Comparison of ENCODE assay signal across 26 mouse cellular contexts in genomic region chr4:139503919-139504318, GRCm38 (mm10). TPM values are rescaled to one million over a fixed set of nuclear protein-coding genes. Genes with fewer than 3 reads are reported as not detected.
DNase-seq lines count a peak whose midpoint lies in the region; ATAC-seq and TF ChIP-seq lines count a peak whose summit lies in the region.
"Had no signal": no experiment of that assay in that cellular context is flagged by ENCODE, and none has a peak within 500 bp of the region (broad histone marks: within the 10 kb centered on the region; RNA-seq: fewer than 3 reads in every experiment).

No protein-coding gene starts in this region.

- H3K9me3 ChIP-seq in heart, embryonic 11.5 days (replicated peaks; ENCODE audit: control insufficient read depth, low read length), result no peaks in the 10 kb centered on the region
- no peaks in the 10 kb centered on the region; the same call in 1 of the 2 replicates for H3K9me3 ChIP-seq in hindbrain, embryonic 12.5 days (replicated peaks)
- H3K9me3 ChIP-seq in liver, postnatal 0 days (ENCODE audit: low read length), result peaks cover 7% of the 10 kb centered on the region

- H3K27me3 ChIP-seq in heart, embryonic 11.5 days (ENCODE audit: control insufficient read depth, insufficient read depth, low read length), result peaks cover 4% of the 10 kb centered on the region; the same call in 1 of the 2 replicates
- H3K27me3 ChIP-seq in hindbrain, embryonic 12.5 days, result no peaks in the 10 kb centered on the region
- no peaks in the 10 kb centered on the region for H3K27me3 ChIP-seq in liver, postnatal 0 days (ENCODE audit: insufficient read depth, low read length)
- H3K27me3 ChIP-seq: forebrain, embryonic 13.5 days; Patski had no signal

- TF ChIP-seq CTCF in liver, postnatal 0 days (IDR thresholded peaks at IDR 0.05; ENCODE audit: low read depth), result no peak

- TF ChIP-seq EP300 in liver, postnatal 0 days (IDR thresholded peaks at IDR 0.05; ENCODE audit: low read depth), result no peak

- no peak overlapping the region for H3K4me2 ChIP-seq in heart, embryonic 11.5 days
- H3K4me2 ChIP-seq in hindbrain, embryonic 12.5 days (replicated peaks), result no peak overlapping the region
- no peak overlapping the region for H3K4me2 ChIP-seq in liver, postnatal 0 days (ENCODE audit: low read depth, low read length)
- H3K4me2 ChIP-seq: forebrain, embryonic 13.5 days; hindbrain, embryonic 14.5 days had no signal

- H3K4me1 ChIP-seq in heart, embryonic 11.5 days (ENCODE audit: control insufficient read depth, insufficient read depth, low read length), result no peaks in the 10 kb centered on the region
- H3K4me1 ChIP-seq in hindbrain, embryonic 12.5 days, result peaks cover 5% of the 10 kb centered on the region
- no peaks in the 10 kb centered on the region for H3K4me1 ChIP-seq in liver, postnatal 0 days (ENCODE audit: insufficient read depth)
- H3K4me1 ChIP-seq: forebrain, embryonic 13.5 days had no signal

- H3K36me3 ChIP-seq in heart, embryonic 11.5 days (ENCODE audit: control insufficient read depth, insufficient read depth, low read length), result no peaks in the 10 kb centered on the region
- H3K36me3 ChIP-seq in hindbrain, embryonic 12.5 days, result no peaks in the 10 kb centered on the region
- H3K36me3 ChIP-seq in liver, postnatal 0 days (replicated peaks; ENCODE audit: insufficient read depth, low read length), result no peaks in the 10 kb centered on the region
- H3K36me3 ChIP-seq: forebrain, embryonic 10.5 days; hindbrain, embryonic 10.5 days had no signal

- H3K4me3 ChIP-seq in heart, embryonic 11.5 days (ENCODE audit: low read depth, low read length), result no peak overlapping the region
- no peak overlapping the region for H3K4me3 ChIP-seq in hindbrain, embryonic 12.5 days
- no peak overlapping the region for H3K4me3 ChIP-seq in liver, postnatal 0 days (ENCODE audit: low read depth, low read length)
- H3K4me3 ChIP-seq: forebrain, embryonic 10.5 days; forebrain, embryonic 13.5 days; gastrocnemius, adult 2 months; hindbrain, embryonic 10.5 days had no signal

- WGBS in heart, embryonic 11.5 days (ENCODE audit: insufficient replicate concordance), result 74% methylated on average over 8 of the region's 8 CpGs
- WGBS in hindbrain, embryonic 12.5 days, result 86% methylated on average over 8 of the region's 8 CpGs
- 69% methylated on average over 8 of the region's 8 CpGs for WGBS in liver, postnatal 0 days (ENCODE audit: insufficient replicate concordance)

- ATAC-seq in granulocyte monocyte progenitor cell, adult 5-6 weeks (replicated peaks; ENCODE audit: poor library complexity, severe bottlenecking), result peak; percentile 49
- no peak for ATAC-seq in heart, embryonic 11.5 days (replicated peaks; ENCODE audit: insufficient number of reproducible peaks, low FRiP score, low TSS enrichment)
- ATAC-seq in hindbrain, embryonic 12.5 days (ENCODE audit: low FRiP score), result no peak
- no peak for ATAC-seq in liver, postnatal 0 days
- ATAC-seq: CD4-positive, CD25-positive, alpha-beta regulatory T cell, adult 4 months; forebrain, embryonic 13.5 days; forebrain, postnatal 0 days; hindbrain, postnatal 0 days; intestine, postnatal 0 days; Patski had no signal

- no peak overlapping the region for H3K9ac ChIP-seq in heart, embryonic 11.5 days (ENCODE audit: low read depth, low read length)
- H3K9ac ChIP-seq in hindbrain, embryonic 12.5 days, result no peak overlapping the region
- no peak overlapping the region for H3K9ac ChIP-seq in liver, postnatal 0 days (replicated peaks)
- H3K9ac ChIP-seq: forebrain, embryonic 13.5 days; forebrain, postnatal 0 days; hindbrain, embryonic 14.5 days had no signal

- no peak overlapping the region for H3K27ac ChIP-seq in heart, embryonic 11.5 days (ENCODE audit: low read depth, low read length)
- no peak overlapping the region for H3K27ac ChIP-seq in hindbrain, embryonic 12.5 days
- H3K27ac ChIP-seq in liver, postnatal 0 days (ENCODE audit: low read depth), result no peak overlapping the region
- H3K27ac ChIP-seq: forebrain, embryonic 10.5 days; forebrain, embryonic 13.5 days; gastrocnemius, adult 2 months; hindbrain, embryonic 10.5 days; hindbrain, embryonic 14.5 days; hindbrain, postnatal 0 days had no signal

- DNase-seq in 416B (ENCODE audit: low read depth) (peak; percentile 38), MEL-GATA-1-ER (ENCODE audit: extremely low read depth, low read depth) (peak; percentile 37)
- DNase-seq in monocyte, adult 2 months (ENCODE audit: low read depth in 1 of 2, low spot score in 2 of 2), result peak; percentile 10 to 19
- DNase-seq in urinary bladder, postnatal 14 days (ENCODE audit: low spot score), result no peak
- DNase-seq in liver, postnatal 0 days, result no peak
- DNase-seq: adrenal gland, postnatal 10 days; adrenal gland, postnatal 36 days; cerebellum, adult 11 months; cerebellum, adult 2 months; cerebellum, adult 9-11 months; cerebellum, postnatal 36 days; forebrain, postnatal 0 days; gastrocnemius, adult 2 months; gastrocnemius, postnatal 14 days; heart, adult 18-20 months had no signal

RNA-seq across cellular contexts. Expression of gene Iffo2, which starts 26.4 kb away (rescaled TPM):
- total RNA-seq in granulocyte monocyte progenitor cell, adult 5-6 weeks (2014; fragmentation: Nextera tagmentation), result 0.92 and 2.4 TPM in 2 replicates
- 0.26 and 1.2 TPM in 2 replicates for total RNA-seq in granulocyte monocyte progenitor cell, adult 5-6 weeks (2017)
- polyA plus RNA-seq in heart, embryonic 11.5 days (2014; fragmentation: Nextera tagmentation; extraction: Ambion mirVana), result 2.2 and 2.7 TPM in 2 replicates
- 5.7 and 5.8 TPM in 2 replicates for polyA plus RNA-seq in hindbrain, embryonic 12.5 days (2016; fragmentation: Nextera tagmentation; extraction: Ambion mirVana)
- polyA plus RNA-seq in liver, postnatal 0 days (2015; fragmentation: Nextera tagmentation; extraction: Ambion mirVana), result 1.2 and 2.0 TPM in 2 replicates

Comparison
In these comparisons a context has a peak if more than half of its experiments do, and no peak if none do; other contexts are left out.
1. DNase-seq: peak in 416B (single experiment), MEL-GATA-1-ER (single experiment) and monocyte, adult 2 months (2 of 2); none in urinary bladder, postnatal 14 days (single experiment) and liver, postnatal 0 days (single experiment).